Mouse (Mus musculus): Measurements from ENCODE around the gene Jph2. TPM values are rescaled to one million over a fixed set of nuclear protein-coding genes. Genes with fewer than 3 reads are reported as not detected.

Gene Jph2
- polyA plus RNA-seq, 1 experiment from 2014 or later: 0.94 TPM

GRCm38 (mm10) chr2:163404037-163404815, 6.4 kb upstream of the Jph2 start:
- ATAC-seq (replicated peaks): no peak
- H3K27ac ChIP-seq: no peak overlapping the region
- WGBS: 89% methylated on average over 8 of the region's 8 CpGs
- no peaks in the 10 kb centered on the region for H3K4me1 ChIP-seq
- no peak overlapping the region for H3K4me3 ChIP-seq
- peaks cover 8% of the 10 kb centered on the region; the same call in 1 of the 2 replicates for H3K36me3 ChIP-seq (replicated peaks)
- no peaks in the 10 kb centered on the region for H3K9me3 ChIP-seq
- H3K27me3 ChIP-seq (replicated peaks): no peaks in the 10 kb centered on the region
- H3K4me2 ChIP-seq: no peak overlapping the region
- H3K9ac ChIP-seq: no peak overlapping the region

GRCm38 (mm10) chr2:163401221-163401620, 3.4 kb upstream of the Jph2 start:
- Histone ChIP-seq H3K27me3 (replicated peaks) (no peaks in the 10 kb centered on the region), H3K9ac (no peak overlapping the region), H3K36me3 (replicated peaks) (no peaks in the 10 kb centered on the region; the same call in 1 of the 2 replicates), H3K27ac (no peak overlapping the region), H3K4me2 (no peak overlapping the region), H3K9me3 (no peaks in the 10 kb centered on the region), H3K4me1 (no peaks in the 10 kb centered on the region), H3K4me3 (no peak overlapping the region)
- WGBS: 7% methylated on average over 8 of the region's 8 CpGs
- no peak for ATAC-seq (replicated peaks)

- 77% methylated on average over 8 of the region's 8 CpGs for WGBS
Observed at GRCm38 (mm10) chr2:163399222-163399621, 1.4 kb upstream of the Jph2 start.

GRCm38 (mm10) chr2:163398770-163399169, 977 bp upstream of the Jph2 start:
- Histone ChIP-seq H3K4me2 (no peak overlapping the region), H3K27ac (no peak overlapping the region), H3K4me1 (no peaks in the 10 kb centered on the region), H3K36me3 (replicated peaks) (no peaks in the 10 kb centered on the region), H3K4me3 (no peak overlapping the region), H3K9ac (no peak overlapping the region), H3K9me3 (no peaks in the 10 kb centered on the region), H3K27me3 (replicated peaks) (no peaks in the 10 kb centered on the region)
- WGBS: 88% methylated on average over 4 of the region's 4 CpGs
- no peak for ATAC-seq (replicated peaks)

More at GRCm38 (mm10) chr2:163399222-163399621, 1.4 kb upstream of the Jph2 start:
- no peak for ATAC-seq (replicated peaks)
- no peaks in the 10 kb centered on the region for H3K4me1 ChIP-seq
- no peaks in the 10 kb centered on the region for H3K9me3 ChIP-seq
- H3K36me3 ChIP-seq (replicated peaks): no peaks in the 10 kb centered on the region
- no peak overlapping the region for H3K9ac ChIP-seq
- no peak overlapping the region for H3K4me3 ChIP-seq
- no peaks in the 10 kb centered on the region for H3K27me3 ChIP-seq (replicated peaks)
- H3K27ac ChIP-seq: no peak overlapping the region
- H3K4me2 ChIP-seq: no peak overlapping the region

- ATAC-seq (replicated peaks): no peak
- 92% methylated on average over 19 of the region's 19 CpGs for WGBS
- H3K27ac ChIP-seq: no peak overlapping the region
Observed at GRCm38 (mm10) chr2:163397071-163397470, 722 bp downstream of the Jph2 start.

GRCm38 (mm10) chr2:163394977-163395376, 2.8 kb downstream of the Jph2 start:
- WGBS: 72% methylated on average over 6 of the region's 6 CpGs
- H3K36me3 ChIP-seq (replicated peaks): no peaks in the 10 kb centered on the region
- no peaks in the 10 kb centered on the region for H3K4me1 ChIP-seq
- no peaks in the 10 kb centered on the region for H3K9me3 ChIP-seq
- no peak overlapping the region for H3K4me2 ChIP-seq
- no peaks in the 10 kb centered on the region for H3K27me3 ChIP-seq (replicated peaks)
- ATAC-seq (replicated peaks): no peak
- H3K4me3 ChIP-seq: no peak overlapping the region
- H3K9ac ChIP-seq: no peak overlapping the region
- H3K27ac ChIP-seq: no peak overlapping the region

More at GRCm38 (mm10) chr2:163397071-163397470, 722 bp downstream of the Jph2 start:
- Histone ChIP-seq H3K9ac (no peak overlapping the region), H3K27me3 (replicated peaks) (no peaks in the 10 kb centered on the region), H3K4me2 (no peak overlapping the region), H3K4me3 (no peak overlapping the region), H3K9me3 (no peaks in the 10 kb centered on the region), H3K36me3 (replicated peaks) (no peaks in the 10 kb centered on the region), H3K4me1 (no peaks in the 10 kb centered on the region)

GRCm38 (mm10) chr2:163393976-163394375, 3.8 kb downstream of the Jph2 start:
- ATAC-seq (replicated peaks): no peak

GRCm38 (mm10) chr2:163393241-163393640, 4.6 kb downstream of the Jph2 start:
- Histone ChIP-seq H3K9ac (no peak overlapping the region), H3K4me1 (no peaks in the 10 kb centered on the region), H3K27ac (no peak overlapping the region), H3K9me3 (no peaks in the 10 kb centered on the region), H3K4me3 (no peak overlapping the region), H3K36me3 (replicated peaks) (no peaks in the 10 kb centered on the region), H3K4me2 (no peak overlapping the region), H3K27me3 (replicated peaks) (no peaks in the 10 kb centered on the region)
- 90% methylated on average over 10 of the region's 10 CpGs for WGBS
- no peak for ATAC-seq (replicated peaks)

More at GRCm38 (mm10) chr2:163393976-163394375, 3.8 kb downstream of the Jph2 start:
- Histone ChIP-seq H3K4me1 (no peaks in the 10 kb centered on the region), H3K4me2 (no peak overlapping the region), H3K9me3 (no peaks in the 10 kb centered on the region), H3K4me3 (no peak overlapping the region), H3K9ac (no peak overlapping the region), H3K27me3 (replicated peaks) (no peaks in the 10 kb centered on the region), H3K36me3 (replicated peaks) (no peaks in the 10 kb centered on the region), H3K27ac (no peak overlapping the region)
- WGBS: 66% methylated on average over 6 of the region's 6 CpGs

GRCm38 (mm10) chr2:163392436-163392835, 5.4 kb downstream of the Jph2 start:
- H3K27ac ChIP-seq: no peak overlapping the region
- ATAC-seq (replicated peaks): no peak
- no peak overlapping the region for H3K4me3 ChIP-seq
- no peaks in the 10 kb centered on the region for H3K9me3 ChIP-seq
- no peak overlapping the region for H3K9ac ChIP-seq
- no peaks in the 10 kb centered on the region for H3K4me1 ChIP-seq
- no peaks in the 10 kb centered on the region for H3K36me3 ChIP-seq (replicated peaks)
- no peaks in the 10 kb centered on the region for H3K27me3 ChIP-seq (replicated peaks)
- H3K4me2 ChIP-seq: no peak overlapping the region
- WGBS: 81% methylated on average over 6 of the region's 6 CpGs

- Histone ChIP-seq H3K9ac (no peak overlapping the region), H3K9me3 (no peaks in the 10 kb centered on the region), H3K27me3 (replicated peaks) (no peaks in the 10 kb centered on the region), H3K36me3 (replicated peaks) (no peaks in the 10 kb centered on the region), H3K4me1 (no peaks in the 10 kb centered on the region), H3K27ac (no peak overlapping the region), H3K4me2 (no peak overlapping the region), H3K4me3 (no peak overlapping the region)
- no peak for ATAC-seq (replicated peaks)
- WGBS: 84% methylated on average over 15 of the region's 15 CpGs
Observed at GRCm38 (mm10) chr2:163386423-163387190, 11.2 kb downstream of the Jph2 start.

GRCm38 (mm10) chr2:163385126-163385525, 12.7 kb downstream of the Jph2 start:
- no peak for ATAC-seq (replicated peaks)

GRCm38 (mm10) chr2:163381246-163381645, 16.5 kb downstream of the Jph2 start:
- H3K9me3 ChIP-seq: no peaks in the 10 kb centered on the region
- no peak overlapping the region for H3K27ac ChIP-seq
- ATAC-seq (replicated peaks): no peak
- 82% methylated on average over 8 of the region's 8 CpGs for WGBS
- H3K27me3 ChIP-seq (replicated peaks): peaks cover 7% of the 10 kb centered on the region
- no peaks in the 10 kb centered on the region for H3K36me3 ChIP-seq (replicated peaks)
- no peaks in the 10 kb centered on the region for H3K4me1 ChIP-seq
- no peak overlapping the region for H3K4me3 ChIP-seq
- no peak overlapping the region for H3K9ac ChIP-seq
- H3K4me2 ChIP-seq: no peak overlapping the region

More at GRCm38 (mm10) chr2:163385126-163385525, 12.7 kb downstream of the Jph2 start:
- no peak overlapping the region for H3K9ac ChIP-seq
- H3K4me1 ChIP-seq: no peaks in the 10 kb centered on the region
- no peak overlapping the region for H3K4me2 ChIP-seq
- no peaks in the 10 kb centered on the region for H3K36me3 ChIP-seq (replicated peaks)
- no peak overlapping the region for H3K4me3 ChIP-seq
- WGBS: 88% methylated on average over 6 of the region's 6 CpGs
- no peak overlapping the region for H3K27ac ChIP-seq
- no peaks in the 10 kb centered on the region for H3K27me3 ChIP-seq (replicated peaks)
- no peaks in the 10 kb centered on the region for H3K9me3 ChIP-seq

All from midbrain, embryonic 15.5 days (tissue).